Mouse (Mus musculus): ENCODE data around the gene Arap1. TPM values are rescaled to one million over a fixed set of nuclear protein-coding genes. Genes with fewer than 3 reads are reported as not detected.
A peak's percentile ranks its signal among the peaks of the same experiment; 100 is the strongest.

Arap1 gene
- polyA plus RNA-seq (2015; fragmentation: Nextera tagmentation; extraction: Ambion mirVana) = 17.3 and 22.5 TPM in 2 replicates

GRCm38 (mm10) chr7:101347767-101348270 lies at the start of gene Arap1:
Gene Arap1, plus strand, starts transcription at chr7:101348067.
- Histone ChIP-seq H3K4me3 (ENCODE audit: low read depth, low read length) (peak within 1 kb of the TSS; percentile 68), H3K36me3 (ENCODE audit: control insufficient read depth, insufficient read depth) (peaks cover 4% of the 10 kb centered on the region; the same call in 1 of the 2 replicates), H3K27me3 (ENCODE audit: control insufficient read depth, insufficient read depth, low read depth, low read length) (no peaks in the 10 kb centered on the region), H3K4me1 (ENCODE audit: control insufficient read depth, low read depth, low read length) (peaks cover 28% of the 10 kb centered on the region), H3K27ac (ENCODE audit: low read length) (peak within 1 kb of the TSS; percentile 56), H3K9me3 (replicated peaks; ENCODE audit: control insufficient read depth, low read length) (no peaks in the 10 kb centered on the region), H3K9ac (ENCODE audit: low read depth, low read length) (peak within 1 kb of the TSS; percentile 64), H3K4me2 (ENCODE audit: low read depth, low read length) (peak within 1 kb of the TSS; percentile 90)
- 1% methylated on average over 35 of the region's 35 CpGs for WGBS (ENCODE audit: insufficient replicate concordance)
- peak; percentile 80 for ATAC-seq (ENCODE audit: low read depth)

GRCm38 (mm10) chr7:101298375-101298774 lies 49.5 kb upstream of the Arap1 start:
- no peaks in the 10 kb centered on the region; the same call in 1 of the 2 replicates for H3K27me3 ChIP-seq (ENCODE audit: control insufficient read depth, insufficient read depth, low read depth, low read length)
- H3K36me3 ChIP-seq (ENCODE audit: control insufficient read depth, insufficient read depth) = no peaks in the 10 kb centered on the region
- no peak overlapping the region for H3K4me3 ChIP-seq (ENCODE audit: low read depth, low read length)
- WGBS (ENCODE audit: insufficient replicate concordance) = 57% methylated on average over 3 of the region's 3 CpGs
- no peak overlapping the region for H3K4me2 ChIP-seq (ENCODE audit: low read depth, low read length)
- no peaks in the 10 kb centered on the region for H3K9me3 ChIP-seq (replicated peaks; ENCODE audit: control insufficient read depth, low read length)
- no peak for ATAC-seq (ENCODE audit: low read depth)
- no peak overlapping the region for H3K27ac ChIP-seq (ENCODE audit: low read length)
- no peak overlapping the region for H3K9ac ChIP-seq (ENCODE audit: low read depth, low read length)
- peaks cover 15% of the 10 kb centered on the region for H3K4me1 ChIP-seq (ENCODE audit: control insufficient read depth, low read depth, low read length)

GRCm38 (mm10) chr7:101301361-101301880 lies 46.4 kb upstream of the Arap1 start:
- peak; percentile 3; the same call in 1 of the 2 replicates for ATAC-seq (ENCODE audit: low read depth)
- Histone ChIP-seq H3K4me1 (ENCODE audit: control insufficient read depth, low read depth, low read length) (peaks cover 14% of the 10 kb centered on the region), H3K27ac (ENCODE audit: low read length) (peak overlapping the region; percentile 43), H3K4me3 (ENCODE audit: low read depth, low read length) (peak overlapping the region; percentile 66), H3K27me3 (ENCODE audit: control insufficient read depth, insufficient read depth, low read depth, low read length) (no peaks in the 10 kb centered on the region; the same call in 1 of the 2 replicates), H3K4me2 (ENCODE audit: low read depth, low read length) (peak overlapping the region; percentile 79), H3K9ac (ENCODE audit: low read depth, low read length) (peak overlapping the region; percentile 63), H3K9me3 (replicated peaks; ENCODE audit: control insufficient read depth, low read length) (no peaks in the 10 kb centered on the region), H3K36me3 (ENCODE audit: control insufficient read depth, insufficient read depth) (no peaks in the 10 kb centered on the region)
- under 1% methylated on average over 29 of the region's 30 CpGs for WGBS (ENCODE audit: insufficient replicate concordance)

GRCm38 (mm10) chr7:101301881-101302456 lies 45.9 kb upstream of the Arap1 start, which contains the start of gene Atg16l2:
Gene Atg16l2, minus strand, starts transcription at chr7:101302251.
- H3K9ac ChIP-seq (ENCODE audit: low read depth, low read length) = peak within 1 kb of the TSS; percentile 63
- H3K36me3 ChIP-seq (ENCODE audit: control insufficient read depth, insufficient read depth) = no peaks in the 10 kb centered on the region
- under 1% methylated on average over 39 of the region's 39 CpGs for WGBS (ENCODE audit: insufficient replicate concordance)
- peaks cover 8% of the 10 kb centered on the region for H3K4me1 ChIP-seq (ENCODE audit: control insufficient read depth, low read depth, low read length)
- H3K9me3 ChIP-seq (replicated peaks; ENCODE audit: control insufficient read depth, low read length) = no peaks in the 10 kb centered on the region
- peak within 1 kb of the TSS; percentile 66 for H3K4me3 ChIP-seq (ENCODE audit: low read depth, low read length)
- H3K4me2 ChIP-seq (ENCODE audit: low read depth, low read length) = peak within 1 kb of the TSS; percentile 79
- H3K27ac ChIP-seq (ENCODE audit: low read length) = peak within 1 kb of the TSS; percentile 43
- H3K27me3 ChIP-seq (ENCODE audit: control insufficient read depth, insufficient read depth, low read depth, low read length) = no peaks in the 10 kb centered on the region; the same call in 1 of the 2 replicates
- peak; percentile 93 for ATAC-seq (ENCODE audit: low read depth)

GRCm38 (mm10) chr7:101302691-101303090 lies 45.2 kb upstream of the Arap1 start:
- 44% methylated on average over 7 of the region's 7 CpGs for WGBS (ENCODE audit: insufficient replicate concordance)
- Histone ChIP-seq H3K36me3 (ENCODE audit: control insufficient read depth, insufficient read depth) (no peaks in the 10 kb centered on the region), H3K27me3 (ENCODE audit: control insufficient read depth, insufficient read depth, low read depth, low read length) (no peaks in the 10 kb centered on the region; the same call in 1 of the 2 replicates), H3K9me3 (replicated peaks; ENCODE audit: control insufficient read depth, low read length) (no peaks in the 10 kb centered on the region), H3K4me3 (ENCODE audit: low read depth, low read length) (peak overlapping the region; percentile 66; the same call in 1 of the 2 replicates), H3K4me2 (ENCODE audit: low read depth, low read length) (peak overlapping the region; percentile 79), H3K4me1 (ENCODE audit: control insufficient read depth, low read depth, low read length) (peaks cover 7% of the 10 kb centered on the region), H3K27ac (ENCODE audit: low read length) (no peak overlapping the region), H3K9ac (ENCODE audit: low read depth, low read length) (peak overlapping the region; percentile 63; the same call in 1 of the 2 replicates)
- ATAC-seq (ENCODE audit: low read depth) = no peak

GRCm38 (mm10) chr7:101306841-101307240 lies 41.0 kb upstream of the Arap1 start:
- no peak for ATAC-seq (ENCODE audit: low read depth)

GRCm38 (mm10) chr7:101309985-101310326 lies 37.9 kb upstream of the Arap1 start:
- WGBS (ENCODE audit: insufficient replicate concordance) = 33% methylated on average over 5 of the region's 5 CpGs
- peak overlapping the region; percentile 80 for H3K4me2 ChIP-seq (ENCODE audit: low read depth, low read length)
- H3K9me3 ChIP-seq (replicated peaks; ENCODE audit: control insufficient read depth, low read length) = no peaks in the 10 kb centered on the region
- no peak for ATAC-seq (ENCODE audit: low read depth)
- H3K4me3 ChIP-seq (ENCODE audit: low read depth, low read length) = peak overlapping the region; percentile 72
- peaks cover 22% of the 10 kb centered on the region for H3K4me1 ChIP-seq (ENCODE audit: control insufficient read depth, low read depth, low read length)
- H3K36me3 ChIP-seq (ENCODE audit: control insufficient read depth, insufficient read depth) = no peaks in the 10 kb centered on the region
- no peaks in the 10 kb centered on the region for H3K27me3 ChIP-seq (ENCODE audit: control insufficient read depth, insufficient read depth, low read depth, low read length)
- H3K9ac ChIP-seq (ENCODE audit: low read depth, low read length) = peak overlapping the region; percentile 81
- peak overlapping the region; percentile 96 for H3K27ac ChIP-seq (ENCODE audit: low read length)

More at GRCm38 (mm10) chr7:101306841-101307240, 41.0 kb upstream of the Arap1 start:
- H3K4me3 ChIP-seq (ENCODE audit: low read depth, low read length) = no peak overlapping the region
- no peaks in the 10 kb centered on the region for H3K27me3 ChIP-seq (ENCODE audit: control insufficient read depth, insufficient read depth, low read depth, low read length)
- H3K4me2 ChIP-seq (ENCODE audit: low read depth, low read length) = no peak overlapping the region
- 26% methylated on average over 2 of the region's 2 CpGs for WGBS (ENCODE audit: insufficient replicate concordance)
- H3K9ac ChIP-seq (ENCODE audit: low read depth, low read length) = no peak overlapping the region
- H3K27ac ChIP-seq (ENCODE audit: low read length) = no peak overlapping the region
- H3K4me1 ChIP-seq (ENCODE audit: control insufficient read depth, low read depth, low read length) = peaks cover 16% of the 10 kb centered on the region
- no peaks in the 10 kb centered on the region for H3K36me3 ChIP-seq (ENCODE audit: control insufficient read depth, insufficient read depth)
- H3K9me3 ChIP-seq (replicated peaks; ENCODE audit: control insufficient read depth, low read length) = no peaks in the 10 kb centered on the region

- peak overlapping the region; percentile 96 for H3K27ac ChIP-seq (ENCODE audit: low read length)
- no peaks in the 10 kb centered on the region for H3K36me3 ChIP-seq (ENCODE audit: control insufficient read depth, insufficient read depth)
- WGBS (ENCODE audit: insufficient replicate concordance) = under 1% methylated on average over 43 of the region's 43 CpGs
- ATAC-seq (ENCODE audit: low read depth) = peak; percentile 94
- H3K9ac ChIP-seq (ENCODE audit: low read depth, low read length) = peak overlapping the region; percentile 81
- no peaks in the 10 kb centered on the region for H3K9me3 ChIP-seq (replicated peaks; ENCODE audit: control insufficient read depth, low read length)
- H3K4me3 ChIP-seq (ENCODE audit: low read depth, low read length) = peak overlapping the region; percentile 72
- peaks cover 27% of the 10 kb centered on the region for H3K4me1 ChIP-seq (ENCODE audit: control insufficient read depth, low read depth, low read length)
- no peaks in the 10 kb centered on the region for H3K27me3 ChIP-seq (ENCODE audit: control insufficient read depth, insufficient read depth, low read depth, low read length)
- peak overlapping the region; percentile 80 for H3K4me2 ChIP-seq (ENCODE audit: low read depth, low read length)
These were observed 37.4 kb upstream of the Arap1 start for GRCm38 (mm10) chr7:101310327-101311028.
